Mouse (Mus musculus) heart, postnatal 14 days (tissue): ENCODE measurements around the gene Tulp2. TPM values are rescaled to one million over a fixed set of nuclear protein-coding genes. Genes with fewer than 3 reads are reported as not detected.

ENCODE experiments used
- DNase-seq, 2 experiments: peaks; one replicate each; pipeline ENCODE4 v3.0.0; 2021 to 2022
- intact Hi-C: fragments of 180-260 bp; cut with DNase I; formaldehyde crosslinking; loops from one replicate; pipeline ENCODE4 v1.15.1; 2025
- microRNA-seq, 2 experiments: library from miRNA; unstranded; fragments of <30 nt; microRNA quantifications; one replicate each; pipeline ENCODE4 v1.2.0; 2021 to 2022
- total RNA-seq, 2 experiments: library from RNA; stranded (reverse); gene quantifications; 2 replicates each; pipeline ENCODE4 v1.2.3; 2021

Gene Tulp2
- total RNA-seq, 2 experiments from 2014 or later = not detected

- DNase-seq = no peak
- intact Hi-C loops = no loop called here
Observed at GRCm38 (mm10) chr7:45568601-45569473, 87.2 kb downstream of the Tulp2 start.

- intact Hi-C loops = no loop called here
- DNase-seq = peak; percentile 77 to 78
Observed at GRCm38 (mm10) chr7:45570103-45570741, 88.5 kb downstream of the Tulp2 start, which contains the start of gene Bcat2. Gene Bcat2, plus strand, starts transcription at chr7:45570153.

- intact Hi-C loops = no loop called here
- DNase-seq = no peak
Observed at GRCm38 (mm10) chr7:45571966-45572365, 90.3 kb downstream of the Tulp2 start.

Small RNA genes lying within 50 kb of the gene (microRNA-seq; reads per million reads assigned to microRNA genes)
- gene Gm22133 = 0 reads per million in 2 experiments

Other genes starting within 250 kb of the Tulp2 start
- gene Cd37, start 242.8 kb upstream of the Tulp2 start, total RNA-seq = 1 to 10 TPM; 3.8 to 5.5 TPM
- gene Slc6a16, start 240.8 kb upstream of the Tulp2 start, total RNA-seq = not detected
- gene Slc6a21, start 204.4 kb upstream of the Tulp2 start, total RNA-seq = not detected
- gene Trpm4, start 148.1 kb upstream of the Tulp2 start, total RNA-seq = 10 to 100 TPM; 20.8 to 22.3 TPM
- gene Hrc, start 146.6 kb upstream of the Tulp2 start, total RNA-seq = 100 to 1,000 TPM; 516 to 539 TPM
- gene Ppfia3, start 114.9 kb upstream of the Tulp2 start, total RNA-seq = under 1 TPM; 0.22 to 0.29 TPM
- gene Lin7b, start 111.3 kb upstream of the Tulp2 start, total RNA-seq = under 1 TPM; 0.90 to 0.96 TPM
- 100 to 1,000 TPM; 126 to 138 TPM for gene Snrnp70, start 86.1 kb upstream of the Tulp2 start, total RNA-seq
- gene Kcna7, start 76.2 kb upstream of the Tulp2 start, total RNA-seq = 1 to 10 TPM; 1.5 to 1.7 TPM
- gene Ntf5, start 68.2 kb upstream of the Tulp2 start, total RNA-seq = under 1 TPM in 1 of 2 experiments, not detected in 1; 0.14 TPM
- gene Lhb, start 61.1 kb upstream of the Tulp2 start, total RNA-seq = not detected
- 10 to 100 TPM; 86.1 to 90.2 TPM for gene Gys1, start 47.0 kb upstream of the Tulp2 start, total RNA-seq
- 10 to 100 TPM; 25.3 to 26.3 TPM for gene Ruvbl2, start 43.8 kb upstream of the Tulp2 start, total RNA-seq
- gene Ftl1, start 22.0 kb upstream of the Tulp2 start, total RNA-seq = 100 to 1,000 TPM; 231 to 265 TPM
- gene Bax, start 15.0 kb upstream of the Tulp2 start, total RNA-seq = 10 to 100 TPM; 25.6 to 31.1 TPM
- gene Gm45808, start 4.9 kb downstream of the Tulp2 start, total RNA-seq = 1 to 10 TPM; 2.8 to 4.6 TPM
- gene Dhdh, start 6.9 kb downstream of the Tulp2 start, total RNA-seq = 1 to 10 TPM; 4.5 to 6.0 TPM
- 100 to 1,000 TPM; 116 to 137 TPM for gene Nucb1, start 28.5 kb downstream of the Tulp2 start, total RNA-seq
- 10 to 100 TPM; 21.7 to 32.8 TPM for gene Ppp1r15a, start 44.4 kb downstream of the Tulp2 start, total RNA-seq
- gene Plekha4, start 44.5 kb downstream of the Tulp2 start, total RNA-seq = 1 to 10 TPM; 1.9 to 2.1 TPM
- gene Hsd17b14, start 73.0 kb downstream of the Tulp2 start, total RNA-seq = under 1 TPM; 0.19 to 0.39 TPM
- 10 to 100 TPM; 85.5 to 94.6 TPM for gene Bcat2, start 88.3 kb downstream of the Tulp2 start, total RNA-seq
- gene Fgf21, start 133.6 kb downstream of the Tulp2 start, total RNA-seq = not detected
- under 1 TPM in 1 of 2 experiments, not detected in 1; 0.12 TPM for gene Fut1, start 135.4 kb downstream of the Tulp2 start, total RNA-seq
- under 1 TPM; 0.54 to 0.67 TPM for gene Izumo1, start 139.9 kb downstream of the Tulp2 start, total RNA-seq
- 10 to 100 TPM; 42.6 to 42.8 TPM for gene Rasip1, start 145.6 kb downstream of the Tulp2 start, total RNA-seq
- gene Mamstr, start 158.1 kb downstream of the Tulp2 start, total RNA-seq = 1 to 10 TPM; 6.4 to 6.9 TPM
- under 1 TPM; 0.37 to 0.69 TPM for gene Fut2, start 184.5 kb downstream of the Tulp2 start, total RNA-seq
- under 1 TPM; 0.12 to 0.24 TPM for gene Ntn5, start 202.1 kb downstream of the Tulp2 start, total RNA-seq
- gene Sec1, start 212.5 kb downstream of the Tulp2 start, total RNA-seq = under 1 TPM in 1 of 2 experiments, not detected in 1; 0.12 TPM
- gene Car11, start 218.0 kb downstream of the Tulp2 start, total RNA-seq = 1 to 10 TPM; 4.3 to 6.6 TPM
- 10 to 100 TPM; 24.7 to 27.1 TPM for gene Dbp, start 223.2 kb downstream of the Tulp2 start, total RNA-seq
- 100 to 1,000 TPM; 552 to 626 TPM for gene Rpl18, start 233.6 kb downstream of the Tulp2 start, total RNA-seq
- gene Sphk2, start 236.1 kb downstream of the Tulp2 start, total RNA-seq = 10 to 100 TPM; 17.5 to 18.8 TPM
- under 1 TPM; 0.17 to 0.24 TPM for gene Fam83e, start 239.3 kb downstream of the Tulp2 start, total RNA-seq
- not detected for gene Spaca4, start 243.9 kb downstream of the Tulp2 start, total RNA-seq